Comparison of ENCODE assay signal across 16 mouse cellular contexts in genomic region chr13:52562166-52562571, GRCm38 (mm10). TPM values are rescaled to one million over a fixed set of nuclear protein-coding genes. Genes with fewer than 3 reads are reported as not detected.
A peak's percentile ranks its signal among the peaks of the same experiment; 100 is the strongest.
DNase-seq lines count a peak whose midpoint lies in the region; ATAC-seq and TF ChIP-seq lines count a peak whose summit lies in the region.
"Had no signal": no experiment of that assay in that cellular context is flagged by ENCODE, and none has a peak within 500 bp of the region (broad histone marks: within the 10 kb centered on the region; RNA-seq: fewer than 3 reads in every experiment).

No protein-coding gene starts in this region.

- no peak for TF ChIP-seq CTCF in brain, embryonic 14.5 days (IDR thresholded peaks at IDR 0.05; ENCODE audit: borderline replicate concordance, extremely low read depth, insufficient read depth, insufficient read length)
- no peak for TF ChIP-seq CTCF in layer of hippocampus, adult 2 months (conservative IDR thresholded peaks at IDR 0.05)

- H3K27ac ChIP-seq in neural tube, embryonic 12.5 days = no peak overlapping the region
- H3K27ac ChIP-seq in hindbrain, embryonic 13.5 days = 0 out of 2 replicates have a peak overlapping the region, but pooled peaks have one; percentile 20
- H3K27ac ChIP-seq in layer of hippocampus, adult 2 months = no peak overlapping the region
- H3K27ac ChIP-seq: stomach, postnatal 0 days had no signal

- DNase-seq in neural tube, embryonic 10.5 days (ENCODE audit: extremely low spot score, low spot score) = no peak
- DNase-seq in brain, embryonic 14.5 days (ENCODE audit: low read depth) = peak; percentile 95
- peak; percentile 64 for DNase-seq in retina, postnatal 1 day
- DNase-seq in layer of hippocampus, adult 2 months (ENCODE audit: low spot score in 2 of 2) = no peak
- DNase-seq in adrenal gland, adult 18-20 months (ENCODE audit: low spot score in 2 of 2) = no peak
- DNase-seq in thymus, postnatal 10 days (ENCODE audit: low spot score in 2 of 2) = no peak
- DNase-seq: adrenal gland, postnatal 14 days; gastrocnemius, postnatal 36 days had no signal

- peak overlapping the region; percentile 10; the same call in 1 of the 2 replicates for H3K4me2 ChIP-seq in neural tube, embryonic 12.5 days (replicated peaks)
- peak overlapping the region; percentile 18; the same call in 1 of the 2 replicates for H3K4me2 ChIP-seq in hindbrain, embryonic 13.5 days
- H3K4me2 ChIP-seq: liver, embryonic 11.5 days had no signal

- no peak overlapping the region for H3K4me3 ChIP-seq in neural tube, embryonic 12.5 days
- no peak overlapping the region for H3K4me3 ChIP-seq in hindbrain, embryonic 13.5 days
- H3K4me3 ChIP-seq in layer of hippocampus, adult 2 months = no peak overlapping the region
- H3K4me3 ChIP-seq: erythroblast, embryonic 14.5 days had no signal

- H3K27me3 ChIP-seq in neural tube, embryonic 12.5 days (replicated peaks) = no peaks in the 10 kb centered on the region
- peaks cover 8% of the 10 kb centered on the region for H3K27me3 ChIP-seq in hindbrain, embryonic 13.5 days

- ATAC-seq in neural tube, embryonic 12.5 days (ENCODE audit: low FRiP score, low read depth) = no peak
- ATAC-seq in hindbrain, embryonic 13.5 days (ENCODE audit: low FRiP score) = 0 out of 2 replicates have a peak, but pooled peaks have one; percentile 69
- ATAC-seq: intestine, embryonic 16.5 days; lung, postnatal 0 days had no signal

- H3K9me3 ChIP-seq in neural tube, embryonic 12.5 days = no peaks in the 10 kb centered on the region
- no peaks in the 10 kb centered on the region for H3K9me3 ChIP-seq in hindbrain, embryonic 13.5 days

- WGBS in neural tube, embryonic 12.5 days = 19% methylated on average over 4 of the region's 4 CpGs
- WGBS in hindbrain, embryonic 13.5 days = 7% methylated on average over 4 of the region's 4 CpGs

- peaks cover 14% of the 10 kb centered on the region for H3K4me1 ChIP-seq in neural tube, embryonic 12.5 days
- peaks cover 21% of the 10 kb centered on the region for H3K4me1 ChIP-seq in hindbrain, embryonic 13.5 days (replicated peaks)

- no peak for TF ChIP-seq POLR2A in brain, embryonic 14.5 days (IDR thresholded peaks at IDR 0.05; ENCODE audit: borderline replicate concordance, extremely low read depth, insufficient read depth, insufficient read length, poor library complexity, severe bottlenecking)

- no peaks in the 10 kb centered on the region for H3K36me3 ChIP-seq in neural tube, embryonic 12.5 days
- no peaks in the 10 kb centered on the region for H3K36me3 ChIP-seq in hindbrain, embryonic 13.5 days
- H3K36me3 ChIP-seq: G1E had no signal

- H3K9ac ChIP-seq in neural tube, embryonic 12.5 days = no peak overlapping the region
- H3K9ac ChIP-seq in hindbrain, embryonic 13.5 days = no peak overlapping the region

RNA-seq across cellular contexts. Expression of gene Syk, which starts 20.8 kb away (rescaled TPM):
- polyA plus RNA-seq in neural tube, embryonic 12.5 days (2016; fragmentation: Nextera tagmentation; extraction: Ambion mirVana) = 3.0 TPM in 2 replicates
- 1.3 and 2.6 TPM in 2 replicates for polyA plus RNA-seq in brain, embryonic 14.5 days (2012; rRNA removed)
- 1.7 and 1.8 TPM in 2 replicates for polyA plus RNA-seq in hindbrain, embryonic 13.5 days (2015; fragmentation: Nextera tagmentation; extraction: Ambion mirVana)
- total RNA-seq in layer of hippocampus, adult 2 months (2021) = 1 to 10 TPM; 3.1 TPM
- total RNA-seq in adrenal gland, adult 18-20 months (2021) = 10 to 100 TPM in 1 of 2 experiments, 1 to 10 TPM in 1; 5.8 to 11.0 TPM
- polyA plus RNA-seq: G1E had no signal

RNA-seq across cellular contexts. Expression of gene Diras2, which starts 31.1 kb away (rescaled TPM):
- 0.84 and 1.1 TPM in 2 replicates for polyA plus RNA-seq in neural tube, embryonic 12.5 days (2016; fragmentation: Nextera tagmentation; extraction: Ambion mirVana)
- 11.0 and 18.1 TPM in 2 replicates for polyA plus RNA-seq in brain, embryonic 14.5 days (2012; rRNA removed)
- polyA plus RNA-seq in hindbrain, embryonic 13.5 days (2015; fragmentation: Nextera tagmentation; extraction: Ambion mirVana) = 2.5 and 2.9 TPM in 2 replicates
- 100 to 1,000 TPM; 150 to 155 TPM for total RNA-seq in layer of hippocampus, adult 2 months (2021)
- total RNA-seq in adrenal gland, adult 18-20 months (2021) = 1 to 10 TPM; 3.0 to 4.3 TPM
- polyA plus RNA-seq: erythroblast, embryonic 14.5 days; G1E had no signal

Comparison
In these comparisons a context has a peak if more than half of its experiments do, and no peak if none do; other contexts are left out.
1. DNase-seq: peak in brain, embryonic 14.5 days (single experiment) and retina, postnatal 1 day (single experiment); none in neural tube, embryonic 10.5 days (single experiment), layer of hippocampus, adult 2 months (0 of 2), adrenal gland, adult 18-20 months (0 of 2) and thymus, postnatal 10 days (0 of 2).